Mouse (Mus musculus): Measurements from ENCODE around the gene Abca7.

Abca7 gene

DNA sequence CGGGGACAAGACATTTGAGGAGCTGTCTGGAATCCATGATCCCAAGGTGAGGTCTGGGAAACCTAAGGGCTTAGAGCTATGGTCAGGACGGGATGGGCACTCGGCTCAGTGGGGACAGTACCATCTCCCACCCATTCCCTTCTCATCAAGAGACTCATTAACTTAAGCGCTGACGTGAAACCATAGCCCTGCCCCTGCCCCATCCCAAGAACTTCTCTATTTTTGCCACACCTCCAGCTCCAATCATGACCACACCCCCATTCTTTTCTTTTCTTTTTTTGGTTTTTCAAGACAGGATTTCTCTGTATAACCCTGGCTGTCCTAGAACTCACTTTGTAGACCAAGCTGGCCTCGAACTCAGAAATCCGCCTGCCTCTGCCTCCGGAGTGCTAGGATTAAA is 21.6 kb upstream of the Abca7 start:
- no peak for DNase-seq (ENCODE audit: low spot score)

DNA sequence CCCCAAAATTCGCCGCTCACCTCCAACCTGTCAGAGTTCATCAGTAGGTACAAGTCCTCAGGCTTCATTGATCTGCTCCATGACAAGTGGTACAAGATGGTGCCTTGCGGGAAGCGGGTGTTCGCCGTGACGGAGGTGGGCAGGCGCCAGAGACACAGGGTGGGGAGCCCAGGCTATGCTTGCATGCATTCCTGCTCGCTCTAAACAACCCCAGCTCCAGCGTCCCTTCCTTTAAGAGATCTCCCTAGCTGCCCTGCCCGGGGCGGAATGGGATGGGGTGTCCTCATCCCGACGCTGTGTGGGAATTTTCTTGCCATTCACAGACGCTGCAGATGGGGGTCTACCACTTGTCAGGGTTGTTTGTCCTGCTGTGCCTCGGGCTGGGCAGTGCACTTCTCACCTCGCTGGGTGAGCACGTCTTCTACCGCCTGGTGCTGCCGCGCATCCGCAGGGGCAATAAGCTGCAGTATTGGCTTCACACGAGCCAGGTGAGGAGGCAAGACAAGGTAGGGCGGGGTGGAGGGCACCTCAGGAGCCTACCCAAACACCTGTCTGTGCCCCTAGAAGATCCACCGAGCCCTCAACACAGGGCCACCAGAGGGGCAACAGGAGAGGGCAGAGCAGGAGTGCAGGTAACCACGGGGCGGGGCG is 20.1 kb upstream of the Abca7 start:
- no peak for DNase-seq (ENCODE audit: low spot score)

DNA sequence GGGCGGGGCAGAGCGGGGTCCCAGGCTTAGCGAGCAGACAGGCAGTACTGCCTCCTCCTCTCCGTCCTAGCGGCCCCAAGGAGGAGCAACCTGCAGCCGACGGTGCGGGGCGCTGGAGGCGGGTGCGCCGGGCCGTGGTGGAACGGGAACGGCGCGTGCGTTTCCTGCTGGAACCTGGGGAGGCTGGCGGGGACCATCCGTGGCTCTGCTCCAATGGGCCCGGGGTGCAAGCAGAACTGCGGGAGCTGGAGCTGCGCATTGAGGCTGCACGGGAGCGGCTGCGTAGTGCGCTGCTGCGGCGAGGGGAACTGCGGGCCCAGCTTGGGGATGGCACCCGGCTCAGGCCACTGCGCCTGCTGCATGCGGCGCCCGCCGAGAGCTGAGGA is 19.6 kb upstream of the Abca7 start:
- DNase-seq (ENCODE audit: low spot score) = no peak

DNA sequence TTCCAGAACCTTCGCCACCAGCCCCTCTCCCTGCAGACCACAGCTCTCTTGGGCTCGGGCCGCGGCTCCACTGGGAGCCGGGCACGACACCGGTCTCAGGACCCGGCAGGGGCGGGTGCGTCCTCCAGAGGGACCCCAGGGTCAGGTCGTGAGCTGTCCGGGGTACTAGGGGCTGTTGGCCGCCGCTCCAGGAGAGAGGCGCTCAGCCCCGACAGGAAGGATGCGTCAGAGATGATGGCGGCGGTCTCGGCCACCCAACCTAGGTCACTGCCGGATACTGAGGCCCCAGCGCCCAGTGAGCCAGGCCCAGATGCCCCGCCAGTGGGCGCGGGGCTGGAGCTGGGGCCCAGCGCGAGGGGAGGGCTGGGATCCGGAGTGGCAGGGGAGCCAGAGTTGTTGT is 19.0 kb upstream of the Abca7 start:
- no peak for DNase-seq (ENCODE audit: low spot score)

DNA sequence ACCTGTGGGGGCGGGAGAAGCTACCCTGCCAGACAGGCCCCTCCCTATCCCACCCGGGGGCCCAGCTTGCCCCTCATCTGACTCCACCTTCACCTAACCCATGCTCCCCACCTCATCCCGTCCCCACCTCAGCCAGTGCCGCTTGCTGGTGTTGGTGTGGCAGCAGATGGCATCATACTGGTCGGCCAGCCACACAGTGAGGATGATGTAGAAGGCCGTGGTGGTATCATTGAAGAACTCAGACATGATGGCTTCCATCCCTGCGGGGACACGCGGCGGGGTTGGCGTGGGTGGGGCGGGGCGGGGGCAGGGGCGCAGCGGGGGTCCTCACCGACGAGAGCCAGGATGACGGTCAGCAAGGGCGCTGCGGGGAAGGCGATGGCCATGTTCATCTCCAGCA is 18.2 kb upstream of the Abca7 start:
- DNase-seq (ENCODE audit: low spot score) = no peak

DNA sequence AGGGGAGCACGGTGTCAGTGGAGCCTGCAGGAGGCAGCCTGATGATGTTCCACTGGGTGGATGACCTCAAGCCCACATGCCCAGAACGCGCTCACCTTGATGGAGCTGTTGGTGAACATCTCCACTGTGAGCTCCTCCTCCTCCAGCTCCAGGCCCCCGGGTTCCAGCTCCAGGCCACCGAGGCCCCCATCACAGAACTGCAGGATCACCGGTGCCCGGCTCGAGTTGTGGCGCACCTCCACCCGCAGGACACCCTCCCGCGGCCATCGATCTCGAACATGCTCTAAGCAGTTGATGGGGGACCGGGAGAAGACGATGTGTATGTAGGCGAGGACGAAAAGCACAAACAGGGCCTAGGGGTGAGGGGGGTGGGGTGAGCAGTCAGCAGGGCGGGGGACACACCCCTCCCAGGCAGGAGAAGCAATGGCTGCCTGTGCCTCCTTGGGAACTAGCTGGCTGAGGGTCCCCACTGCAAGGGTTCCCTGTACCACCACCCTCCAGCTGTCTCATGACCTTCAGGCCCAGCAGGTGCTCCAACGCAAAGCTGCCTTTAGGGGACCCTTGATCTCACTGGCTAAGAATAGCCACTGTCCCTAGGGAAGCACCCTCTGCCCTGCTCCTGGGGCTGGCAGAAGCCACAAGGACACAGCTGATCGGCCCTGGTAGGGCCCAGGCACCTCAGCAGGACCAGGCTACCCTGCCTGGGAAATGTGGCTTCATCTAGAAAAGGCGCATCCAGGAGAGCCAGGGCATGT is 16.7 kb upstream of the Abca7 start:
- no peak for DNase-seq (ENCODE audit: low spot score)

DNA sequence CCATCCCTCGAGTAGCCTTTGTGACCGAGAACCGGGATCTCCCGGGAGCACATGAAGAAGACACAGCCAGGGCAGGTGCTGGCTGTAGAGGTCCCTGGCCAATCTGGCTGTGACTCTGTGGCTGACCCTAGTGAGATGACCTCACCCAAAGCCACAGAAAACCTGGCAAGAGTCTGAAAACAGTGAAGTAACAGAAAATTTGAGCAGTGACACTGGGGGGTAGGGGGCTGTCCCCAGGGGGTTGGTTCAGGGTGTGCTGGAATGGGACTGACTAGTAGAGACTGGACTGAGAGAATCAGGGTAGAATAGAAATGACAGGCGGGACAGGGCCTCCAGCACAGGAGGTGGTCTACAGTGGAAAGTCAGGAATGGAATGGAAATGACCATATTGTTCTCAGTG is 13.1 kb upstream of the Abca7 start:
- DNase-seq (ENCODE audit: low spot score) = no peak

DNA sequence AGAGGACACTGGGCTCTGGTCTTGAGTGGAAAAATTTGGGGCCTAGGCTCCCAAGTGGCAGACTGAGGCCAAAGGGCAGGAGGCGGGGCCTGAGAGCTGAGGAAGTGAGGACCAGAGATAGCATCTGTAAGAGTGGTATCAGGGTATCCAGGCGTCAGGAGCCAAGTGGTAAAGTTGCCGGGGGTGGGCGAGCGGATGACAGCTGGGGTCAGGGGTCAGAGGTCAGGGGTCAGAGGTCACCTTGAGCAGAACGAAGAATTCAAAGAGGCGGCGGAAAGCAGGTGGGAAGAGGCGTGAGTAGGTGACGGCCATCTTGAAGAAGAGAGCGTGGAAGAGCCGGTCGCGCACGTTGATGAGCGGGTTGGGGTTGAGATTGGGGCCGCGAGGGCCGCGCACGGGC is 12.6 kb upstream of the Abca7 start:
- DNase-seq (ENCODE audit: low spot score) = peak; percentile 63

DNA sequence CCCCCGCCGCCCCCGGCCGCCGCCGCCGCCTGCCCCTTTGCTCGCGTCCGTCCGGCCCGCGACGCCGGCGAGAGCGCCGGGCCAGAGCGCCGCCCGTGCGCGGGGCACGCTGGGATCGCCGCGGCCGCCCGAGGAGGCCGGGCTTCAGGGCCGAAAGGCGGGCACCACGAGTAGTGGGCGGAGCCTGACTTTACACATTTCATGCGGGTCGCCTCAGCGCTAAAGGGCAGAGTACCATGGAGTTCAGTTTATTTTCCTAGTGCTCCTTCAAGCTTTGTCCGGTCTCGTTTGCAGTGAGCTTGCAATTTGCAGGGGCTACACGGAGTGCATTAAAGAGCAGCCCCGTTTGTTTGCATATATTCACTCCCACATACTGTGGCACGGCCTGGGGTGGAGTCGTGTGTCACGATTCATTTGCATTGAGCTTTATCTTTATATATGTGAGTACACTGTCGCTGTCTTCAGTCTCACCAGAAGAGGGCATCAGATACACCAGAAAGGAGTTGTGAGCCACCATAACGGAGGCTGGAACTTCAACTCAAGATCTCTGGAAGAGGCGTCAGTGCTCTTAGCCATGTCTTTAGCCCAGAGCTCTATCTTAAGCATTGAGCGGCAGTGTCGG is 12.0 kb upstream of the Abca7 start, which contains the start of gene Tmem259:
TSS of gene Tmem259 (minus strand) at position 136 of the 622 bp plus-strand sequence.
- DNase-seq (ENCODE audit: low spot score) = peak; percentile 77

DNA sequence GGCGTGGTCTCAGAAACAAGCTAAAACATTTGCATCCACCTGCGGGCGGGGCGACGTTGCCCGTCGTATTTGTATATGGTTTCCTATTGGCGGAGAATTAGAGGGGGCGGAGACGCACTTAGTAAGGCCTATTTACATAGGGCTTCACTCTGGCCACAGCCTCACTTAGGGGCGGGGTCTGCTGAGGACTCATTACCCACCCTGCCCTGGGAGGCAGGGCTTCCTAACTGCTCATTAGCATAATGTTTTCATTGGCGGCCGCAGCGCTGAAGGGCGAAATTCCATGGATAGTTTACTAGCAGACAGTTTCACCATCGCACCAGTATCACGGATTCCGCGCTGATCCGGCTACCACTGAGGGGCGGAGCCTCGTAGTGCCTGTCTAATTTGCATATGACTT is 11.4 kb upstream of the Abca7 start:
- peak; percentile 99 for DNase-seq (ENCODE audit: low spot score)

DNA sequence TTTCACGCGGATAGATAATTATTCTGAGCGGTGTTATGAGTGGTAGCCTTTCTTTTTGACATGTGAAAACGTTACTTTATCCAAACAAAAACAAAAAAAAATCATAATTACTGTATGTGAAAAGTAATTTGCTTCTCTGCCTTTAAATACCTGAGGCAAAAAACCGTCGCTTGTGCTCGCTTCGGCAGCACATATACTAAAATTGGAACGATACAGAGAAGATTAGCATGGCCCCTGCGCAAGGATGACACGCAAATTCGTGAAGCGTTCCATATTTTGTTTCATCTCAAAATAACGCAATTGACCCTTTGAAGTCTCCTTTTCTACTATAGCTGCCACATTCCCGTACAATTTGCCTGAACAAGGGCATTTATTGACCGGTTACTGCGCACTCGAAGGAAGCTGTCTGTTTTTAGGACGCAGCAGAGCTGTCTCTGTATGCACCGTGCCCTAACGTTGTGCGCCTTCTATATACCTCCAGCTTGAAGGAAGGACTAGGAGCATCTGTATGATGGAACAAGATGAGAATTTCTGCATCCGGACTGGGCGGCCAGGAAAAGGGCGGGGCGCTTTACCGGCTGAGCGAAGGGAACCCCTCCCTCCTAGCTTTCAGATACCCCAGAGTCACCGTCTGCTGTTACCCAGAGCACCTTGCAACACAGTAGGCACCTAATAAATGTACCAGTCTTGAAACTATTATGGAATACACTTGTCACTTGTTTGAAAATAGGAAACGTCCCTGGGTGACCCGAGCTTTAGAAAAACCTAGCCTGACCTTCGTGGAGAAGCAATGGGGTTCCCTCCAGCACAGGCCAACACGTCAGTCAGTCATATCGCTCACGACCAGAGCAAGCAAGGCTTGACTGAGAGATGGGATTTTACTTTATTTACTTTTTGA is 10.7 kb upstream of the Abca7 start:
- peak; percentile 68 for DNase-seq (ENCODE audit: low spot score)

DNA sequence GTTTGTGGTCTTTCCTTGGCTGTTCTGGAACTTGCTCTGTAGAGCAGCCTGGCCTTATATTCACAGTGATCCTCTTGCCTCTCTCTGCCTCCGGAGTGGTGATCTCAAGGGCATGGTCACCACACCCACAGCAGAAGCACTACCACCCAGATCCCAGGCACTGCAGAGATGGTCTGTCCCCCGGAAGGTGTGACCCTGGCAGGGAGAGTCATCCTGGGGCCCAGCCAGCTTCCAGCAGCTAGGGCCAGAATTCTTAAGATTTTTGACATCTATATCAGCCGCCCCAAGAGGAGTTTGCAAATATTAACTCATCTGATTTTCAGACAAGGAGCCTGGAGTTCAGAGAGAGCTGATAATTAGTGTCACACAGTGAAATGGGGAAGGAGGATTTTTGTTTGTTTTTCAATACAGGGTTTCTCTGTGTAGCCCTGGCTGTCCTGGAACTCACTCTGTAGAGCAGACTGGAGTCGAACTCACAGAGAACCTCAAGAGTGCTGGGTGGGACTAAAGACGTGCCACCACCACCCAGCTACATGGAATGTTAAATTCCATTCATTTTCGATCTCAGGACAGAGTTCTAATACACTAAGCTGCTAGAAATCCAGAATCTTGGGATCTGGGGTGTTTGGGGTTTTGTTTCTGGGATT is 9.9 kb upstream of the Abca7 start:
- no peak for DNase-seq (ENCODE audit: low spot score)

DNA sequence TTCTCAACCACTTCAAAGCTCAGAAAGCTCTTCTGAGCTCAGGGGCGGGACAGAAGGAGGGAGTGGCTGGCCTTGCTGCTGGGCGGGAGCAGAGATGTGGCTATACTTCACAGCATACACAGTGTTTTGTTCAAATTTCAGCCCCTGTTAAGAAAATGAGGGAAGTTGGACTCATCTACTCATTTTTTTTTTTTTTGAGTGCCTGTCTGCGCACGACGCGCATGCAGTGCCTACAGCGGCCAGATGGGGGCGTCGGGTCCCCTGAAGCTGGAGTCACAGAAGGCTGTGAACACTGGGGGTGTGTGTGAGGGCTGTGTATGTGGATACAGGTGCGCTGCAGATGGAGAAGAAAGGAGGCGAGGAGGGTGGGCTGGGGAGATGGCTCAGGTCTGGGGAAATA is 9.3 kb upstream of the Abca7 start:
- peak; percentile 74 for DNase-seq (ENCODE audit: low spot score)

DNA sequence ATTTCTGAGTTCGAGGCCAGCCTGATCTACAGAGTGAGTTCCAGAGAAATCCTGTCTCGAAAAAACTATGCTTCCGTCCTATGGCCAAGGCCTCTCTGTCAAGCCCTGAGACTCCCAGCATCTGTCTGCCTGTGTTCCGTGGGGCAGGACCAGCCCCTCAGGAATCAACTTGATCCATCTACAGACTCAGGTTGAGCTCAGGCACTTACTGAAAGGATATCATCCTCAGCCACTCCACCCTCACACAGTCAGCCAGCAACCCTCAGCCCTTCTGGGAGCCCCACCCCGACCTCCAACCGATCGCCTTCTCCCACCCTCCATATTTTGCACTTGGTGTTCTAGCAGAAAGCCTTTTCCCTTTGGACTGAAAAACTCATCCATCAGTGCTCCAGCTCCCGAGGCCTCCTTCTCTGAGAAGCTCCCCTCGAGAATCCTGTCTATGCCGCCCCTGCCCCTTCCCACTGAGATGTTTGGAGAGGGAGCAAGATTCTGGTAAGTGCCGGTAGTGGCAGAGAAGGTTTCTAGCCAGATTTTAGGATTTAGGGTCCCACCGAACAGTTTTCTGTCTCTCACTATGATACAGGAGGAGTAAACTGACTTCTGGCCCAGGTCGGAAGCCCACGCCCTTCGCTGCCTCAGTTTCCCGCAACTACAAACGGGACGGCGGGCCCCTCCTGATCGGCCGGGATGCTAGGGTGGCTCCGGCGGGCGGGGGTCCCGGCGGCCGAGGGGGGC is 8.4 kb upstream of the Abca7 start:
- no peak for DNase-seq (ENCODE audit: low spot score)

DNA sequence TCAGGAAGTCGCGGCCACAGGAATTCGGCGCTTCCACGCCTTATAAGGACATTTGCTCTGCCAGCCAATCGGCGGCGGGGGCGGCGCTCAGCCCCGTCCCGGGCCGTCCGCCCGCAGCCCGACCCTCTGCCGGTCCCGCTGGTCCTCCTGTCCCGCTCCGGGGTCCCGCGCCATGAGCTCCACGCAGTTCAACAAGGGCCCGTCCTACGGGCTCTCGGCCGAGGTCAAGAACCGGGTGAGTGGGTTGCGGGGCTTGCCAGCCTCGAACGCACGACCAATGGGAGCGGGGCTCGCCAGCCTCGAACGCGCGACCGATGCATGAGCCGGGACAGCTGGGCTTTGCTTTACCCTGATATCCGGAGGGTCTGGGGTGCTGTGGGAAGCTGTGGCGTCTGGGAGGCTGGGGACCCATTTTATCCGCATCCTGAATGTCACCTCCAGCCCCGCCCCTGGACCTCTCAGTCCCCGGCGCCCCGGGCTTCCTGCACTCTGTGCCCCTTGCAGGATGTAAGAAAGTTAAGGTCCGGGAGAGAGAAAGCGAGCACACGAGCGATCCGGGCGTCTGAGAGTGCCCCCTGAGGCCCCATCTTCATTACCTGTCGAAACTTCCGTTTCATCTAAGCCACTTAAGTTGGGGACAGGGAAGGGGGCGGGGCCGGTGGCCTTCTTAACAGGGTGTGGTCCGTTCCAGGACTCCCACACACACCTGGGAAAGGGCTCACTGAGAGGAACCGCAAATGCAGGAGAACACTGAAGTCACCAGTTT is 7.6 kb upstream of the Abca7 start, which contains the start of gene Cnn2:
TSS of gene Cnn2 (plus strand) at position 79 of the 766 bp plus-strand sequence.
- no peak for DNase-seq (ENCODE audit: low spot score)

DNA sequence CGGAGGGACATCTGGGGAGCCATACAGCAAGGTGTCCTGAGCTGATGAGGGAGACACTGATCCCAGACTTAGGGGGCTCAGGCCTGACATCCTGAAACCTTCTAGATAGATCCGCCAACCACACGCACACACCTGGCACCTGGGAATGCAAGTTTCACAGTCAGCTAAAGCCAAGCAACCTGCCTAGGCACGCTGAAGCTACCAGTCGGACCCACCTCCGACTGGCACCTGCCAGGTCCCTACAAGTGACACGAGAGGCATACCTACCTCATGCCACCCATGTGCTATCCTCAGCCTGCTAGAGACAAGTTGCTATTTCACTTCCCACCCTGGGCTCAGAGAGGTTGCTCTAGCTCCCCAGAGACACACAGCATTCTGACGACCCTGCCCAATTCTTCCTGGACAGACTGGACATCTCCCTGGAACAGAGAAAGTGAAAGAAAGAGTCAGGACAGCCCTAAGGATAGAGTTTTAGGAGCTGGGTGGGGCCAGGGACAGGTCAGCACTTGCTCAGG is 7.0 kb upstream of the Abca7 start:
- DNase-seq (ENCODE audit: low spot score) = no peak

DNA sequence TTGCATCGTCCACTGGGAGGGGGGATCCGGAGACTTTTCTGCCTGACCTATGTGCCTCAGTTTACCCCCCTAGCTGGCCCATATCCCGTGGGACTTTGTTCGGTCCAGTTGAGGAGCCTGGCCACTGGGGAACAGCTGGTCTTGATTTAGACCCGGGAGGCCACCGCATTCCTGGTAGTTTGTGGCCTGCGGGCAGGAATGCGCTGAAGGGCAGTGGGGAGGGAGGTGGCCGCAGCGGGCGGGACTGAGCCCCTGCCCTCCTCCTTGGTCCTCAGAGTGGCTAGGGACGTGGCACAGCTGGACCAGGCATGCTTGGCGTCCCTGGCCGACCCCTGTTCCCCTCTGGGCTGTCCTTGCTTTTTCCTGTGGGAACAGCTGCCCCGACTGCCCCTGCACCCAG is 6.4 kb upstream of the Abca7 start:
- DNase-seq (ENCODE audit: low spot score) = no peak

DNA sequence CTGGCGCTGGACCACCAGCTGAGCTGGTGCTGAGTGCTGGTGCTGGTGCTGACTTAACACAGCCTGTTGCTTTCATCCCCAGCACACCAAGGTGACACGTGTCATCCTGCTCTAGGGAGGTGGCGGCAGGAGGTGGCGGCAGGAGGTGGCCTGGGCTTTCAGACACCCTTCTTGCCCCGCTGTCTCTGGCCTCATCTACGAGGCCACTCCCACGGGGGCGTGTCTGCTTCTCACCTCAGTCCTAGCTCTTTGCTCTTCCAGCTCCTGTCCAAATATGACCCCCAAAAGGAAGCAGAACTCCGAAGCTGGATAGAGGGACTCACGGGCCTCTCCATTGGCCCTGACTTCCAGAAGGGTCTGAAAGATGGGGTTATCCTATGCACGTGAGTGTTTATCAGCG is 5.2 kb upstream of the Abca7 start:
- no peak for DNase-seq (ENCODE audit: low spot score)

DNA sequence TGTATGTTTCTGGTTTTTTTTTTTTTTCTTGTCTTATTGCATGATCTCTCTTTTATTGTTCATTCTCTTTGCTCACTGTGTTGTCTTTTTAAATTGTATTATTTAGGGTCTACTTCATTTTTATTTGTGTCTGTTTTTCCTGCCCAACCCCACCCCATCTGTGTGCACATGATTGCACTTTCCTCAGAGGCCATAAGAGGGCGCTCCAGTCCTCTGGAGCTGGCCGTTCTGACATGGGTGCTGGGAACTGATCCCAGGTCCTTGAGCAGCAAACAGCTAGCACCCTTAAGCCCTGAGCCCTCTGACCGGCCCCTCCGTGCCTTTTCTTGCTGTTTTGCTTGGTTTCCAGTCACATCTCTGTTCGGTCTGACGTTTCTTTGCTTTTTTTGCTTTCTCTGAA is 4.7 kb upstream of the Abca7 start:
- DNase-seq (ENCODE audit: low spot score) = no peak
